Mouse (Mus musculus) adrenal gland, postnatal 14 days (tissue): ENCODE measurements around the gene Pak4. TPM values are rescaled to one million over a fixed set of nuclear protein-coding genes. Genes with fewer than 3 reads are reported as not detected.

Experiments
- DNase-seq: peaks from one replicate; pipeline ENCODE4 v3.0.0; 2021; ENCODE audit warnings: mixed read lengths
- total RNA-seq: library from RNA; stranded (reverse); gene quantifications from 2 replicates; pipeline ENCODE4 v1.2.3, GENCODE M21; 2021

Gene Pak4
- total RNA-seq, 1 experiment from 2014 or later: 22.0 TPM

DNA sequence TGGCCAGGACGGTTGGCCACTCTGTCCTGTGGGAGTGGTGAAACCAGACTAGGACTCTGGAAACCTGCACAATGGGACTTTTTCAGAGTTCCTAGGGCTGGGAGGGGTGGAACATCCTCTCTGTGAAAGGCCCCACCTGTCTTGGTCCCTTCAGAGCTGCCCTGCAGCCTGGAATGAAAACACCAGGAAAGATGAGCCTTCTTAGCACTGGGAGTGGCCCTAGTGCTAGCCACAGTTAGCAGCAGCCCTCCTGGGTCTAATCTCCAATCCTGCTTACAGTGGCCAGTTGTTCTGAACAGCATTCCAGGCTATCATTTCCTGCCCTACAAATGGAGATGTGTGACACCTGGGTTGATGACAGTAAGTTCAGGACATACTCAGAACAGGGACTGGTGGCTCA, 6.1 kb downstream of the Pak4 start:
- DNase-seq: no peak

GRCm38 (mm10) chr7:28587644-28588043, 10.3 kb downstream of the Pak4 start:
- DNase-seq: no peak

GRCm38 (mm10) chr7:28586663-28587411, 11.1 kb downstream of the Pak4 start:
- DNase-seq: peak; percentile 82

- no peak for DNase-seq
These were observed 13.0 kb downstream of the Pak4 start for GRCm38 (mm10) chr7:28585001-28585400.

- no peak for DNase-seq
These were observed 13.5 kb downstream of the Pak4 start for GRCm38 (mm10) chr7:28584468-28584867.

DNA sequence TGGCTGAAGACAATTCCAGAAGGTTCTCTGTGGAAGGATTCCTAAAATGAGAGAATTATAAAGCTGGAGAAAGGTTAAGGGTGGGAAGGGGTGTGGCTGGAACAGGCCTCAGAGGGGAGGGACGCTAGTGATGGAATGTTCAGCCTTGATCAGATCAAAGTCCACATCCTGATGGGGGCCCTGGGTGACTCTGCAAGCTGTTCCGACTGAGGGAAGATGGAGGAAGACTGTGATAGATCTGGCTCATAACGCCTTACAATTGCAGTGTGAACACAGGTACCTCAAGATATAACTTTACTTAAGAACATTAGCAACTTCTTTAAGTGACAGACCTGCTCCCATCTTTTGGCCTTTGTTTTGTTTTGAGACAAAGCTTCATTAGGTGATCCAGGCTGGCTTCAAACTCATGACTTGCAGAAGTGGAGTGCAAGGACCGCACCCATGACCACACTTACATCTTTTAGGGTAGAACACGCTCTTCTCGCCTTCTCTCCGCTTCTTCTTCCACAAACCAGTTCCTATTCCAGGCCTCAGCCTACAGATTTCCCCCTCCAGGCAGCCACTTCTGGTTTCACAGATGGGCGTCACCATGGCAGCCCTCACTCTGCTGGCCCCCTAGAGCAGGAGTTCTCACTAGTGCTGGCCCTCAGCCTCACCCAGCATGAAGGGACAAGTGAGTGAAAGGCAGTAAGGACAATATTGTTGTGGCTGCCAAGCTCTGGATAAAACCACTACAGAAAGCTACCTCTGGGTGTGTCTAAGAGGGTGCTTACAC, 14.2 kb downstream of the Pak4 start:
- DNase-seq: no peak

GRCm38 (mm10) chr7:28582841-28583240, 15.1 kb downstream of the Pak4 start:
- DNase-seq: no peak

- no peak for DNase-seq
These were observed 16.3 kb downstream of the Pak4 start for GRCm38 (mm10) chr7:28581721-28582120.

DNA sequence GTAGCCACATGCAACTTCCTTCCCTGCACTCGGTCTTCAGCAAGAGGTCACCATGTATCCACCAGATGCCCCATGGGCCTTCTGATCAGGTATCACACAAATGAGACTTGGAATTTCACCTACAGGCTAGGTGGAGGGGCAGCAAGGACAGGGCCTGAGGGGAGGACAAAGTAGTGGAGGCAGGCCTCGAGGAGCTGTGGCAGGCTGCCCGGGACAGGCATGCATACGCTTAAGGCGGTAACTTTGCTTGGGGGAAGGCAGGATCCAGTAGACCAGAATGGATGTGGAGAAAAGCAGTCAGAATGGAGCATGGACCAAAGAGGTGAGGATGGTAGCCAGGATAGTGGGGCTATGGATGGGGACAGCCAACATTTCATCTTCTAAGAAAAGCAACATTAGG, 18.2 kb downstream of the Pak4 start:
- no peak for DNase-seq

DNA sequence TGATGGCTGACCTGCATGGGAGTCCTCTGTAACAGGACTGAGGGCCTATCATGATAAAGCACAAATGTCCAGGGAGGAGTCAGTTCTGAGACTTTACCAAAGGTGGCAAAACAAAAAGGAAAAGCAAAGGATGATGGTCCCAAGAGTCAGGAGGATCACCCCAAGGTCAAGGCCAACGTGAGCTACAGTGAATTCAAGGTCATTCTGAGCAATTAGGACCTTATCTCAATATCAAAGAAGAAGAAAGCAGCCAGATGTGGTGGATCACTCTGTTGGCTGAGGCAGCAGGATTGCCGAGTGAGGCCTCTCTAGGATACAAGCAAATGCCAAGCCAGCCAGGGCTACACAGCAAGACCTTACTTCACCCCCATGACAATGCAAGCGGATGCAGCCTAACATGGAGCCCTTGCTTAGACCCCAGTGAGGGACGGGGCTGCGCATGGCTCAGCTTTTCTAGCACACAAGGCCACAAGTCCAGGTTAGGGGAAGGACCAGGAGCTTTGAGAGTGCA, 19.4 kb downstream of the Pak4 start:
- DNase-seq: peak; percentile 47

- DNase-seq: peak; percentile 49
These were observed 20.0 kb downstream of the Pak4 start for GRCm38 (mm10) chr7:28577826-28578542.

- DNase-seq: peak; percentile 63
These were observed 21.6 kb downstream of the Pak4 start for GRCm38 (mm10) chr7:28576271-28576914.

- DNase-seq: no peak
These were observed 22.4 kb downstream of the Pak4 start for GRCm38 (mm10) chr7:28575597-28575996.

- DNase-seq: no peak
These were observed 24.7 kb downstream of the Pak4 start for GRCm38 (mm10) chr7:28573236-28573635.

DNA sequence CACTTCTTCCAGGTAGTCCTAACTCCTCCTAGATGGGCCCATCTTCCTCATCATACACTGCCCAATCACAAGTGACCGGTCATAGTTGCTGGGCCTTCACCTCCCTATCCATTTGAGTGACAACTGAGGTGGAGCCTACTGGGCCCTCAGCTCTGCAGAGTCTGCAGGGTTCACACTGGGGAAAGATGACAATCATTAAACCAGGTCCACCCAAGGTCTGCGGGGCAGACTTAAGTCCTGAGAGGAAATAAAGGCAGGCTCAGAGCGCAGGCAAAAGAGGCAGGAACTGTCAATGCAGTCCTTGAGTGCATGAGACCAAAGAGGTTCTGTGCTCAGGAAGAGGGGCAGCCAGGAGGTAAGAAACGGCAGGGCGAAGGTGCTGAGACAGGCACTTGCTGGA, 25.3 kb downstream of the Pak4 start:
- no peak for DNase-seq

GRCm38 (mm10) chr7:28570982-28571682, 26.9 kb downstream of the Pak4 start:
- peak; percentile 73 for DNase-seq

GRCm38 (mm10) chr7:28570291-28570981, 27.5 kb downstream of the Pak4 start:
- peak; percentile 65 for DNase-seq

GRCm38 (mm10) chr7:28568253-28568652, 29.7 kb downstream of the Pak4 start:
- peak; percentile 80 for DNase-seq

GRCm38 (mm10) chr7:28567539-28567938, 30.4 kb downstream of the Pak4 start:
- DNase-seq: no peak

DNA sequence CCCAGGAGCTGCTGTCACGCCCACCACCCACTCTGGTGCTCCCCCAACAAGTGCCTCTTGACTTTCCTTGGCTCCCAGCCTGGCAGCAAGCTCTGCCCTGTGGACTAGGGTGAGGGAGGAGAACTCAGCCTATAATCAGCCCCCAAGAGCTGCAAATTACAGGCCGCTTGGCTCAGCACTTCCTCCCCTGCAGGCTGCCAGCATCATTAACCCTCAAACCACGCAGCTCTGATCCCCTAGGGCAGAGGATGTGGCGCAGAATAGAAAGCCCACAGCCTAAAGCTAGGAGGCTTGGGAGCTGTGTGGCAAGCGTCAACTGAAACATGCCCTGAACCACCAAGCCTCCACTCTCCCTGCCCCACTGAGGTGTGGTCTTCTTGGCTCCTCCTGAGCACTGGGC, 32.6 kb downstream of the Pak4 start:
- no peak for DNase-seq

DNA sequence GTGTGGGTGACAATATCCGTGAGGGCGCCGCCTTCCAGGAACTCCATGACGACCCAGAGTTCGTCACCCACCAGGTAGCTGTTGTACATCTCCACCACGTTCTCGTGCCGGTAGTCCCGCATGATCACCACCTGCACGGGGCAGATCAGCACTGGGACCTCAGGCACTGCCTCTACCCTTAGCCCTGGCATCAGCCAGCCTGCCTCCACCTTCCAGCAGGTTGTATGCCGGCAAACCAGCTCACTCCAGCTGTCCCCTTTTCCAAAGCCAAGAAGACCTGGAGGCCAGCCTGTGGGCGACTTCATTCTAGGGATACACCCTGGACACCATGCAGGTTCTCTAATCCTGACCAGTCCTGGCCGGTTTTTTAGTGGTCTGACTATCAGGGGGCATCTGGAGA, 35.0 kb downstream of the Pak4 start:
- no peak for DNase-seq
